Mouse (Mus musculus) intestine, embryonic 15.5 days (tissue): ENCODE measurements around the gene Sbf2. TPM values are rescaled to one million over a fixed set of nuclear protein-coding genes. Genes with fewer than 3 reads are reported as not detected.
A peak's percentile ranks its signal among the peaks of the same experiment; 100 is the strongest.
"Not testable (repeated sequence)": the region's sequence is repeated elsewhere in the genome, so short reads cannot be mapped to it uniquely, and the experiment has no call there.

Experiments used
- ATAC-seq: fragments of 200-750 bp; cut with Nextera tagmentation; 2 replicates; pipeline ENCODE4 v1.8.0; 2017; ENCODE audit warnings: moderate TSS enrichment, moderate library complexity
- H3K27ac ChIP-seq: fragments of 300-500 bp; sonication (generic); 2 replicates; pipeline ENCODE4 v1.5.1; 2015; ENCODE audit warnings: mild to moderate bottlenecking, inconsistent platforms
- H3K27me3 ChIP-seq: fragments of 300-500 bp; sonication (generic); replicated peaks from 2 replicates; pipeline ENCODE4 v1.6.1; 2015; ENCODE audit warnings: inconsistent platforms
- H3K36me3 ChIP-seq: fragments of 300-500 bp; sonication (generic); 2 replicates; pipeline ENCODE4 v1.6.1; 2015; ENCODE audit warnings: inconsistent platforms
- H3K4me1 ChIP-seq: fragments of 300-500 bp; sonication (generic); replicated peaks from 2 replicates; pipeline ENCODE4 v1.6.1; 2015; ENCODE audit warnings: inconsistent platforms
- H3K4me2 ChIP-seq: fragments of 300-500 bp; sonication (generic); replicated peaks from 2 replicates; pipeline ENCODE4 v1.6.1; 2015; ENCODE audit warnings: mild to moderate bottlenecking, inconsistent platforms
- H3K4me3 ChIP-seq: fragments of 300-500 bp; sonication (generic); replicated peaks from 2 replicates; pipeline ENCODE4 v1.5.1; 2015; ENCODE audit warnings: inconsistent platforms
- H3K9ac ChIP-seq: fragments of 300-500 bp; sonication (generic); 2 replicates; pipeline ENCODE4 v1.6.1; 2015; ENCODE audit warnings: inconsistent platforms
- H3K9me3 ChIP-seq: fragments of 300-500 bp; sonication (generic); 2 replicates; pipeline ENCODE4 v1.6.1; 2016; ENCODE audit warnings: inconsistent platforms
- WGBS: fragments of 180-500 bp; shearing (Covaris S2); methylation state at CpG from one replicate; pipeline ENCODE4 v1.1.7; 2015; 5-methylcytosine and 5-hydroxymethylcytosine counted together
- polyA plus RNA-seq: library from polyadenylated mRNA; unstranded; fragments of >200 nt; fragmentation: Nextera tagmentation; extraction: Ambion mirVana; gene quantifications from 2 replicates; pipeline ENCODE4 v1.2.1, GENCODE M21; 2015

Gene Sbf2
- polyA plus RNA-seq, 1 experiment from 2014 or later: 33.7 TPM

DNA sequence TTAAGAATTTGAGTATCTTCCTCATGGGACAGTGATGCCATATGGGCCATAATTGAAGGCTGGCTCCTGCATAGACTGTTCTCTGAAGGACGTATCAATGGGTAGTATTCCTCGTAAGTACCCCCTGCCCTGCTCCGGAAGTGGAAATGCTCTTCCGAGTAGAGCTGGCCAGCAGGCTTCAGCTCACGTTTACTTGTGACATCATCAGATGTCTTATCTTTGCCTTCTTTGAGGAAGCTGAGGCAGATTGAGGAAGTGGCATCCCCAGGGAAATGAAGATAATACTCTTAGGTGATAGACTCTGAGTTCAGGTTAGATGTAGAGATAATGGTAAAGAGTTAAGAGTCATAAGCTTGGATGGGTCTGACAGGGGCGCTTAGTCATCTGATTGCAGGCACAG, 31.1 kb upstream of the Sbf2 start:
- no peak for ATAC-seq
- Histone ChIP-seq H3K4me1 (0 out of 2 replicates have a peak, but pooled peaks cover 6% of the 10 kb centered on the region), H3K4me2 (no peak overlapping the region), H3K27me3 (no peaks in the 10 kb centered on the region), H3K36me3 (no peaks in the 10 kb centered on the region), H3K4me3 (no peak overlapping the region), H3K9me3 (0 out of 2 replicates have a peak, but pooled peaks cover 3% of the 10 kb centered on the region), H3K27ac (no peak overlapping the region), H3K9ac (no peak overlapping the region)
- 79% methylated on average over 6 of the region's 6 CpGs for WGBS

DNA sequence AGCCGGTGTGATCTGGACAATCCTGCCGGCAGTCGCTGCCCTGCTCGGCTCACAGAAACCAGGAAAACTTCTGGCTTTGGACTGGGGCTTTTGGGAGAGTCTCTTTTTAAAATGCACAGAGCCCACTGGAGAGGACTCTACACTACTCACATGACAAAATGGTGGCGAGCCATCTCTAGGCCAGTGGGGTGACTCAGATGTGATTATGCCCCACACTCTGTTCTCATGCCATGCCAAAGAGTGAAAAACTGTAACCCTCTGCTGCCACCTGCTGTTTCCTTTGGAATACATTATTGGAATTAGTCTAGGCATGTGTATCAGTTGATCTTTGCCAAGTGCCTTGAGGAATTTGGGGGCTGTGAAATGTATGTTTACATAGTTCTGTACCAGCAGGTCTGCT, 30.6 kb upstream of the Sbf2 start:
- no peak overlapping the region for H3K4me2 ChIP-seq
- H3K36me3 ChIP-seq: no peaks in the 10 kb centered on the region
- no peak for ATAC-seq
- H3K27ac ChIP-seq: no peak overlapping the region
- no peak overlapping the region for H3K9ac ChIP-seq
- 74% methylated on average over 5 of the region's 5 CpGs for WGBS
- no peak overlapping the region for H3K4me3 ChIP-seq
- H3K4me1 ChIP-seq: 0 out of 2 replicates have a peak, but pooled peaks cover 6% of the 10 kb centered on the region
- 0 out of 2 replicates have a peak, but pooled peaks cover 3% of the 10 kb centered on the region for H3K9me3 ChIP-seq
- H3K27me3 ChIP-seq: no peaks in the 10 kb centered on the region

- H3K9ac ChIP-seq, H3K36me3 ChIP-seq, H3K27me3 ChIP-seq, H3K9me3 ChIP-seq, H3K4me2 ChIP-seq, H3K27ac ChIP-seq, H3K4me1 ChIP-seq, H3K4me3 ChIP-seq, ATAC-seq: not testable (repeated sequence)
- WGBS: 96% methylated on average over 3 of the region's 3 CpGs
Observed at GRCm38 (mm10) chr7:110639958-110640357, 25.2 kb upstream of the Sbf2 start.

DNA sequence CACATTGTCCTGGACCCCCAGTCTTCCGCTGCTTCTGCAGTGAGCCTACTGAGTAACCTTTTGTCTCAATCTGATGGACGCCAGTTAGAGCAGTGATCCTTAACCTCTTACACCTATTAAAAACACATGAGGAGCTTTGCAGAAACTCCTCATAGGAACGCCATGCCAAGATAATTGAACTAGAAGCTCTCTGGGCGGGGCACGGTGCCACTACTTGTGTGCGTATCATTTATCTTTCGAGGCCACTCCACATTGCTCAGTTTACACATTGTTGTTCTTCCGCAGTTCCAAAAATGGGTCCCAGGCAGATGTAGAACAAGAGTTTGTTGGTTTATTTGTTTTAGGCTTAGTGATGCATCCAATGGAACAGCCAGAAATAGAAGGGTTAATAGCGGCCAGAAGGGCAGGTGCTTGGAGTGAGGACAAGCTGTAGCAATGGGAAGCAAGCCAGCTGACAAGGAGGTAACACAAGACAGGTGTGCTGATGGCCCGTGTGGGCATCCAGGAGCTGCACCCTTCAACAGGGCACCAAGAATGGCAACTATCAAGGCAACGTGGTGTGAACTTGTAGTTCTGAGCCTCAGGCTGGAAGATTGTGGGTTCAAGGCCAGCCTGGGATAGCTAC, 24.7 kb upstream of the Sbf2 start:
- Histone ChIP-seq H3K27ac (no peak overlapping the region), H3K9me3 (no peaks in the 10 kb centered on the region), H3K4me3 (no peak overlapping the region), H3K4me2 (no peak overlapping the region), H3K27me3 (no peaks in the 10 kb centered on the region), H3K4me1 (peaks cover 9% of the 10 kb centered on the region), H3K36me3 (no peaks in the 10 kb centered on the region), H3K9ac (no peak overlapping the region)
- no peak for ATAC-seq
- WGBS: 87% methylated on average over 11 of the region's 11 CpGs

DNA sequence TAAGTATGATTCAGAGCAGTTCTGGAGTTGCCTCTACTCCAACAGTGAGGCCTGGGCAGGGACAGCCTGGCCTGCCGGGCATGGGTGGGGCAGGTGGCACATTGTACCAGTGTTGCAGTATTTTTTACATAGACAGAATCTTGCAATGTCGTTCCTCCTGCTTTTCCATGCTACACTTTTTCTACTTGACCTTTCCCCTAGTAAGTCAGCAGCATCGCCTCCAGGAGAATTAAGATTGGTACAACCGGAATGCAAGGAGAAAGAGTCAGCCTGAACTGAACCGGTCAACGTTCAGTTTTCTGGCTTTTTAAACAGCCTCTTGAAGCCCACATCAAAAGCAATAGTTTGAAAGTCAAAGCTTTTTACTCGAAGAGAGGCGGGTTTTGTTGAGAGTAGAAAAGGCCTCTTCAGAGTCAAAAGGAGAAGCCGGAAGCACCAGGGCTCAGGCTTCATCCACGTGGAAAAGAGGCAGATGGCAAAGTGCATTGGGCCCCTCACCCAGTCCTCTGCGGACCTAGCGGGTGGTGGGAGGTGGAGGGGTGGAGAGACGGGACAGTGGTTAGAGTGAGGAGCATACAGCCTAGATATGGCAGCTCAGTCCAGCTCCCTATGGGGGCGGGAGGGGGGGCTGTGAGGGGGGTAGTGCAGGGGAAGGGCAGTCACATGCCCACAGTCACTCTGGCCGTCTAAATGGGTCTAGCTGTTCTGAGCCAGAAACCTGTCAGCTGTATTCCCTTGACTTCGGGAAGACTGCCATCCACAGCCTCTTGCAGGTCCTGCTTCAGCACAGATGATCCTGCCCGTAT, 23.8 kb upstream of the Sbf2 start:
- H3K36me3 ChIP-seq: no peaks in the 10 kb centered on the region
- WGBS: 55% methylated on average over 17 of the region's 17 CpGs
- H3K9me3 ChIP-seq: no peaks in the 10 kb centered on the region
- H3K27me3 ChIP-seq: no peaks in the 10 kb centered on the region
- H3K4me2 ChIP-seq: no peak overlapping the region
- no peak overlapping the region for H3K4me3 ChIP-seq
- no peak for ATAC-seq
- H3K9ac ChIP-seq: no peak overlapping the region
- no peak overlapping the region for H3K27ac ChIP-seq
- H3K4me1 ChIP-seq: peaks cover 9% of the 10 kb centered on the region

- Histone ChIP-seq H3K9me3 (no peaks in the 10 kb centered on the region), H3K4me2 (no peak overlapping the region), H3K27ac (no peak overlapping the region), H3K9ac (no peak overlapping the region), H3K4me1 (peaks cover 9% of the 10 kb centered on the region), H3K36me3 (no peaks in the 10 kb centered on the region), H3K27me3 (no peaks in the 10 kb centered on the region), H3K4me3 (no peak overlapping the region)
- ATAC-seq: peak; percentile 55
- 33% methylated on average over 1 of the region's 1 CpGs for WGBS
Observed at GRCm38 (mm10) chr7:110636559-110636958, 21.8 kb upstream of the Sbf2 start.

DNA sequence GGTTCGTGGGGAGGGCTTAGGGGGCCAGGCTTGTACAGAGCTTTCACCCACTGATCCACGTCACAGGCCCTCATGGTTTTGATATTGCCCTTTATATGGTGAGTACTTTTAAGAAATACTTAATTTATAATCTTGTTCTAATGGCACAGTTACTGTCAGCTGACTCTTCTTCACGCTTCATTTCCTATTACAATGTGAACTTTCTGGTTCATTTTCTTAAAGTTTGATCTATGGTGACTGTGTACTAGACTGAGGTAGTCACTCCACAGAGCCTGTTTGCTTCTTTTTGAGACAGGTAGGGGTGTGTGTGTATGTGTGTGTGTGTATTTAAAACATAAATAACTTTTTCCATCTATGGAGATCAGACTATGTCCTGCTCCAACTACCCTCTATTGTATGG, 21.2 kb upstream of the Sbf2 start:
- Histone ChIP-seq H3K4me3 (no peak overlapping the region), H3K4me1 (peaks cover 9% of the 10 kb centered on the region), H3K36me3 (no peaks in the 10 kb centered on the region), H3K4me2 (no peak overlapping the region), H3K9ac (no peak overlapping the region), H3K27me3 (no peaks in the 10 kb centered on the region), H3K9me3 (no peaks in the 10 kb centered on the region), H3K27ac (no peak overlapping the region)
- WGBS: 85% methylated on average over 3 of the region's 3 CpGs
- ATAC-seq: no peak

DNA sequence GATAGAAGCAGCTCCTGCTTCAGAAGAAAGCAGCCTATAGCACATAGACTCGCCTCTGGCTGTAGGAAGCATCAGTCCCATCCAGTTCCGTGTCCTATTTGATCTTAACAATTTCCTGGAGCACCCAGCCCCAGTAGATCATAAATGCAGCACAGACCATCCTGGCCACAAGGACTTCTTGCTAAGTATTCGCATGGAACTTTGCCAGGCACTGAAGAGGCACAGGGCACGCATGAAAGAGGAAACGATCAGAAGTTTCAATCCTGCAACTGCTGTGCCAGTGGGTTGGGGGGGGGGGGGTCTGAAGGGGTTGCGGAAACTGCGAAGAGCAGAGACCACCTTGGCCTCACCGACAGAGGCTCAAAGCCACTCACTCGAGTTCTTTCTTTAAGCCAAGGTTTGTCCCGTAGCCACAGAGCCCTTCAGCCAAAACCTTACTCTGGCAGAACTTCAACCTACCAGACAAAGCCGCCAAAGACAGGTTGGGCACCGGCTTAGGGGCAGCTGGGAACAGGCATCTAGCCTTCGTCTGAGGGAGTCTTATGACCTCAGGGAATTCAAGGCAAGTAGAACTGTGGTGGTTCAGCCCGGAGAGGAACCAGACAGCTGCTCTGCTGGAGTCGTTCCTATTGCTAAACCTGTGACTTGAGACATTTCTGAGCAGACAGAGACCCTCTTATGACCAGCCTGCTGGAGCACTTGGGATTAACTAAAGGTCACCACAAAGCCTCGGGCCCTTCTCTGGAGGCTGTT, 16.6 kb upstream of the Sbf2 start:
- 73% methylated on average over 16 of the region's 16 CpGs for WGBS
- Histone ChIP-seq H3K27me3 (peaks cover 10% of the 10 kb centered on the region), H3K36me3 (no peaks in the 10 kb centered on the region), H3K27ac (no peak overlapping the region), H3K4me1 (peaks cover 31% of the 10 kb centered on the region), H3K9me3 (no peaks in the 10 kb centered on the region), H3K9ac (no peak overlapping the region), H3K4me2 (no peak overlapping the region), H3K4me3 (no peak overlapping the region)
- no peak for ATAC-seq

GRCm38 (mm10) chr7:110629892-110630666, 15.4 kb upstream of the Sbf2 start:
- Histone ChIP-seq H3K9ac (peak overlapping the region; percentile 57), H3K27me3 (peaks cover 20% of the 10 kb centered on the region), H3K4me2 (peak overlapping the region; percentile 93), H3K9me3 (no peaks in the 10 kb centered on the region), H3K36me3 (no peaks in the 10 kb centered on the region), H3K4me1 (peaks cover 37% of the 10 kb centered on the region), H3K4me3 (peak overlapping the region; percentile 45), H3K27ac (no peak overlapping the region)
- 4% methylated on average over 36 of the region's 36 CpGs for WGBS
- ATAC-seq: peak; percentile 89

GRCm38 (mm10) chr7:110628611-110629354, 14.1 kb upstream of the Sbf2 start:
- peak overlapping the region; percentile 49 for H3K4me3 ChIP-seq
- peak overlapping the region; percentile 93 for H3K4me2 ChIP-seq
- WGBS: 2% methylated on average over 33 of the region's 33 CpGs
- H3K27me3 ChIP-seq: peaks cover 23% of the 10 kb centered on the region
- H3K27ac ChIP-seq: no peak overlapping the region
- H3K36me3 ChIP-seq: no peaks in the 10 kb centered on the region
- peak overlapping the region; percentile 57 for H3K9ac ChIP-seq
- no peak for ATAC-seq
- peaks cover 37% of the 10 kb centered on the region for H3K4me1 ChIP-seq
- H3K9me3 ChIP-seq: no peaks in the 10 kb centered on the region

- H3K4me1 ChIP-seq: peaks cover 37% of the 10 kb centered on the region
Observed at GRCm38 (mm10) chr7:110628273-110628600, 13.5 kb upstream of the Sbf2 start.

More at GRCm38 (mm10) chr7:110628273-110628600, 13.5 kb upstream of the Sbf2 start:
- peak overlapping the region; percentile 93 for H3K4me2 ChIP-seq
- H3K36me3 ChIP-seq: no peaks in the 10 kb centered on the region
- H3K4me3 ChIP-seq: peak overlapping the region; percentile 49
- no peaks in the 10 kb centered on the region for H3K9me3 ChIP-seq
- peak overlapping the region; percentile 57 for H3K9ac ChIP-seq
- 2% methylated on average over 11 of the region's 11 CpGs for WGBS
- peaks cover 23% of the 10 kb centered on the region for H3K27me3 ChIP-seq
- no peak overlapping the region for H3K27ac ChIP-seq
- no peak for ATAC-seq
